Mouse (Mus musculus): ENCODE data around the gene Gm9758.
"Not testable (repeated sequence)": the region's sequence is repeated elsewhere in the genome, so short reads cannot be mapped to it uniquely, and the experiment has no call there.

DNA sequence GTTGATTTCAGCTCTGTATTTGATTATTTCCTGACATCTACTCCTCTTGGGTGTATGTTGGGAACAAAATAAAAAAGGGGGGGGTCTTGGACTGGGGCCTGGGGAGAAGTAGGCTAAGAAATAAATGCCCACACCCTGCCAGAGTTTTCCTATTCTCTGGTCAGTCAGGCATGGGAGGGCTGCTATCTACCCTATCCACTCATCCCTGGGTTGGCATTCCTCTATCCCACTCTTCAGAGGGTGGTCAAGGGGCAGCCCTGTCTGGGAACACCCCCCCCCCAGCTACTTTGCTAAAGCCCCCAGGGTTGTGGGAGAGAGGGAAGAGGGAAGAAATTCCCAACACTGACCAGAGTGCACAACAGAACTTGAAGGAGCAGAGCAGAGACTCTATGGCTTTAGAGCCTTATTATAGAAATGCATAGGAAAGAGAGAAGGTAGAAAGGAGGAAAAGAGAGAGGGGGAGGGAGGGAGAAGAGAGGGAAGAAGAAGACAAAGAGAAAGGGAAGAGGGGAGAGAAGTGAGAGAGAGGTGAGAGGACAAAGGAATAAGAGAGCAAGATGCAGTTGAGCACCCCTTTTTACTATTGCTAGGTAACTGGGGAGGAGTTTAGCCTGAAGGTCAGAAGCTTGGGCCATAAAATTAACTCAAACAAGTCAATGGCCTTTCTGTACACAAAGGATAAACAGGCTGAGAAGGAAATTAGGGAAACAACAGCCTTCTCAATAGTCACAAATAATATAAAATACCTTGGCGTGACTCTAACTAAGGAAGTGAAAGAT lies 41.4 kb upstream of the Gm9758 start:
- TF ChIP-seq GATA1 (IDR thresholded peaks at IDR 0.05; ENCODE audit: borderline replicate concordance, low read length); CTCF (IDR thresholded peaks at IDR 0.05; ENCODE audit: low read depth, low read length); GATA2 (IDR thresholded peaks at IDR 0.05; ENCODE audit: borderline replicate concordance, low read depth, low read length): not testable (repeated sequence)

Data from G1E (cell line).